Mouse (Mus musculus) forebrain, embryonic 14.5 days (tissue): Measurements from ENCODE around the gene Clk4. TPM values are rescaled to one million over a fixed set of nuclear protein-coding genes. Genes with fewer than 3 reads are reported as not detected.

Experiments used
- ATAC-seq: fragments of 200-750 bp; cut with Nextera tagmentation; 2 replicates; pipeline ENCODE4 v1.8.0; 2017; ENCODE audit warnings: mild to moderate bottlenecking, moderate library complexity
- DNase-seq: peaks from one replicate; pipeline ENCODE4 v3.0.0-alpha.2; 2015; ENCODE audit warnings: low spot score
- H3K27ac ChIP-seq: fragments of 300-500 bp; sonication (generic); 2 replicates; pipeline ENCODE4 v1.5.1; 2014; ENCODE audit warnings: low read depth, mild to moderate bottlenecking, control low read depth, low read length, moderate library complexity
- H3K27me3 ChIP-seq: fragments of 300-500 bp; sonication (generic); replicated peaks from 2 replicates; pipeline ENCODE4 v1.6.1; 2014; ENCODE audit warnings: low read length, control low read depth, mixed read lengths; ENCODE audit not compliant: control insufficient read depth, insufficient read depth
- H3K36me3 ChIP-seq: fragments of 300-500 bp; sonication (generic); 2 replicates; pipeline ENCODE4 v1.6.1; 2014; ENCODE audit warnings: low read length, control low read depth; ENCODE audit not compliant: control insufficient read depth, insufficient read depth
- H3K4me1 ChIP-seq: fragments of 300-500 bp; sonication (generic); 2 replicates; pipeline ENCODE4 v1.6.1; 2014; ENCODE audit warnings: antibody characterized with exemption, low read length, control low read depth; ENCODE audit not compliant: control insufficient read depth, insufficient read depth
- H3K4me2 ChIP-seq: fragments of 300-500 bp; sonication (generic); 2 replicates; pipeline ENCODE4 v1.6.1; 2014; ENCODE audit warnings: mild to moderate bottlenecking, control low read depth, low read length
- H3K4me3 ChIP-seq: fragments of 300-500 bp; sonication (generic); 2 replicates; pipeline ENCODE4 v1.5.1; 2014; ENCODE audit warnings: low read depth, low read length, control low read depth
- H3K9ac ChIP-seq: fragments of 300-500 bp; sonication (generic); 2 replicates; pipeline ENCODE4 v1.6.1; 2014; ENCODE audit warnings: mild to moderate bottlenecking, low read length, control low read depth, moderate library complexity
- H3K9me3 ChIP-seq: fragments of 300-500 bp; sonication (generic); replicated peaks from 2 replicates; pipeline ENCODE4 v1.6.1; 2016; ENCODE audit warnings: low read length, control low read depth, mixed read lengths; ENCODE audit not compliant: control insufficient read depth
- WGBS: fragments of 180-500 bp; shearing (Covaris S2); extraction: QIAGEN DNeasy Blood & Tissue Kit; methylation state at CpG from one replicate; pipeline ENCODE4 v1.1.7; 2014; 5-methylcytosine and 5-hydroxymethylcytosine counted together
- polyA plus RNA-seq: library from polyadenylated mRNA; unstranded; fragments of >200 nt; fragmentation: Nextera tagmentation; extraction: Ambion mirVana; gene quantifications from 2 replicates; pipeline ENCODE4 v1.2.1, GENCODE M21; 2014

Gene Clk4
- polyA plus RNA-seq, 1 experiment from 2014 or later: 142 TPM

GRCm38 (mm10) chr11:51328387-51328942 lies 66.9 kb downstream of the Clk4 start:
- WGBS: 88% methylated on average over 12 of the region's 12 CpGs
- no peaks in the 10 kb centered on the region for H3K4me1 ChIP-seq
- H3K27ac ChIP-seq: no peak overlapping the region
- H3K9me3 ChIP-seq: no peaks in the 10 kb centered on the region
- ATAC-seq: no peak
- H3K9ac ChIP-seq: no peak overlapping the region
- no peaks in the 10 kb centered on the region for H3K27me3 ChIP-seq
- H3K4me3 ChIP-seq: no peak overlapping the region
- H3K4me2 ChIP-seq: no peak overlapping the region
- no peaks in the 10 kb centered on the region for H3K36me3 ChIP-seq
- DNase-seq: no peak

- Histone ChIP-seq H3K9ac (no peak overlapping the region), H3K36me3 (no peaks in the 10 kb centered on the region), H3K4me2 (no peak overlapping the region), H3K4me3 (no peak overlapping the region), H3K27ac (no peak overlapping the region), H3K9me3 (no peaks in the 10 kb centered on the region), H3K4me1 (no peaks in the 10 kb centered on the region), H3K27me3 (no peaks in the 10 kb centered on the region)
- no peak for ATAC-seq
- WGBS: 78% methylated on average over 11 of the region's 11 CpGs
- no peak for DNase-seq
Observed at GRCm38 (mm10) chr11:51329837-51330714, 68.5 kb downstream of the Clk4 start.

Other genes starting within 250 kb of the Clk4 start
- not detected in 2 replicates for gene Olfr54, start 247.5 kb upstream of the Clk4 start, polyA plus RNA-seq
- not detected in 2 replicates for gene Olfr1375, start 213.6 kb upstream of the Clk4 start, polyA plus RNA-seq
- gene Zfp354a, start 202.5 kb upstream of the Clk4 start, polyA plus RNA-seq: 11.1 and 15.0 TPM in 2 replicates
- not detected in 2 replicates for gene Gm12569, start 41.3 kb upstream of the Clk4 start, polyA plus RNA-seq
- gene BC049762, start 1.3 kb downstream of the Clk4 start, polyA plus RNA-seq: 0.24 and 0.30 TPM in 2 replicates
- gene Col23a1, start 28.2 kb downstream of the Clk4 start, polyA plus RNA-seq: 2.5 and 3.1 TPM in 2 replicates